Mouse (Mus musculus) kidney, postnatal 10 days (tissue): ENCODE data around the gene Slc25a28.

Source experiments
- DNase-seq: peaks from one replicate; pipeline ENCODE4 v3.0.0; 2021; ENCODE audit warnings: mixed read lengths

Slc25a28 gene

GRCm38 (mm10) chr19:43674730-43675524 lies at the start of gene Slc25a28:
Gene Slc25a28, minus strand, starts transcription at chr19:43674881.
- DNase-seq: peak; percentile 99

DNA sequence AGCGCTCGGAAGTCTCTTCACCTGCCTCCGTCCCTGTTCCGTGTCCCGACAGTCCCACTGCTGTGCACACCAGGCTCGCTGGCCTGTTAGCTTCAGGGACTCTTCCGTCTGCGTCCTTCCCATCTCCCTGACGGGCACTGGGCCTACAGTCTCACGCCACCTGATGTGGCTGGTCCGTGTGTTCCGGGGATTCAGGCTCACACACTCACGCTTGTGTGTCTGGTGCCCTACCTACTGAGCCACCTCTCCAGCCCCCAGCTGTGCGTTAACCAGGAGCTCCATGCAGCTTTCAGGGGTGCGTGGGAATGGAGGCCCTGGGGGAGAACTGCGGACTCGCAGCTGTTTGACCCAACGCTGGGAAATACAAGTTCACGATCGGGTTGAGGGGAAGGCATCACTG lies 49.5 kb upstream of the Slc25a28 start:
- DNase-seq: no peak

GRCm38 (mm10) chr19:43723501-43723900 lies 48.8 kb upstream of the Slc25a28 start:
- no peak for DNase-seq

DNA sequence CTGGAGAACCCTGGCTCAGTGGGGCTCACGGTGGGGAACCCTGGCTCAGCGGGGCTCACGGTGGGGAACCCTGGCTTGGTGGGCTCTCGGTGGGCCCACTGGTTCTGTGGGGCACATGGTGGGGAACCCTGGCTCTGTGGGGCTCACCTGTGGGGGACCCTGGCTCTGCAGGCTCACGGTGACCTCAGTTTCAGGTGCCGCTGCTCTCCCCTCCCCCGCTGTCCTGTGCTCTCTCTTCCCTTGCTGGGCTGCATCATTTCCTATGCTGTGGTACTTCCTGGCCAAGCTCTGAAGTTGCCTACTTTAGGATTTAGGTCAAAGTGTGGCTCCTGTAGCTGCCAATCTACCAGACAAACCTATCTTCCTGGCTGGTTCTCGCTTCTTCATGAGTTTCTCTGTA lies 48.2 kb upstream of the Slc25a28 start:
- no peak for DNase-seq

DNA sequence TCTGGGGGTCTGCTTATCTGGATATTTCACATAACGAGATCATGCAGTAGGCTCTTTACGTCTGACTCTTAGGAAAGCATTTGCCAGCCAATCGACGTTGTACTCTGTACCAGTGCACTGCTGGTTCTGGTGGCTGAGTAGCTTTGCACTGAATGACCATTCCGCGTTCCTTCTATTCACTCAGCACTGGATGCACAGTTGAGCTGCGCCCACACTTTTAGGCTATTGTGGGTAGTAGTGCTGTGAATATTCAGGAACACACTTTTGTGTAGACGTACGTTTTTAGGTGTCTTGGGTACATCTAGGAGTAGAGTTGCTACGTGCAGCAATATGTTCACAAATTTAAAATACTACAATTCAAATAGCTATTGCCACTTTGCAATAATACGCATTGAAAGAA lies 45.4 kb upstream of the Slc25a28 start:
- no peak for DNase-seq

GRCm38 (mm10) chr19:43711971-43712370 lies 37.3 kb upstream of the Slc25a28 start:
- no peak for DNase-seq

DNA sequence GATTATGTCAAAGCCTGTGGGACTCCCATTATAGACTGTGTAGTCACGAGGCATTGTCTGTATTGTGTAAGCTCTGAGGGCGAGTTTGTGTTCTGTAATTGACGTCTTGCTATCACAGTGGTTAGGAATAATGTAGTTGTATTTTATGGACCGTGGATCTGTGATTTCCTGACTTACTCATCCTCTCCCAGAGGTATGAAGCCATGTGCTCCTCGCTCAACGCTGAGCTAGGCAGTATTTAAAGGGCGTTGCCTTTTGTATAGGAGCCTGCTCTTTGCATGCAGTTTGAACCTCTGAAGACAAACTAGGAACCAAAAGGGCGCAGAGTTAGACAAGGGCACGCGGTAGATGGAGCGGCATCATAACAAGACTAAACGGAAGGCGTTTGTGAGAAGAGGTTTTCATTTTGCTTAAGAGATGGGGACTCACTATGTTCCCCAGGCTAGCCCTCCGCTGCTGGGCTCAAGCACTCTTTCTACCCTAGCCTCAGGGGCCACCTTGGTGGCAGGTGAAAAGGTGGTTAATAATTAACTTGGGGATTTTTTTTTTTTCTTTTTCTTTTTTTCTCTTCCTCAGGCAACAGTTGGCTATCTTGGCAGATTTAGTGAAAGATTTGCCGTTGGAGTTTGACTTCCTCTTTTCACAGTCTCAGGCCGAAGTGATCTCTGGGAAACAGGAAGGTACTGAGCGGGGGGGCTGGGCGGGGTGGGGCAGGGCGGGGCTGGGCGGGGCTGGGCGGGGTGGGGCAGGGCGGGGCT lies 36.7 kb upstream of the Slc25a28 start:
- DNase-seq: no peak

- no peak for DNase-seq
These were observed 34.6 kb upstream of the Slc25a28 start for GRCm38 (mm10) chr19:43709317-43709716.

DNA sequence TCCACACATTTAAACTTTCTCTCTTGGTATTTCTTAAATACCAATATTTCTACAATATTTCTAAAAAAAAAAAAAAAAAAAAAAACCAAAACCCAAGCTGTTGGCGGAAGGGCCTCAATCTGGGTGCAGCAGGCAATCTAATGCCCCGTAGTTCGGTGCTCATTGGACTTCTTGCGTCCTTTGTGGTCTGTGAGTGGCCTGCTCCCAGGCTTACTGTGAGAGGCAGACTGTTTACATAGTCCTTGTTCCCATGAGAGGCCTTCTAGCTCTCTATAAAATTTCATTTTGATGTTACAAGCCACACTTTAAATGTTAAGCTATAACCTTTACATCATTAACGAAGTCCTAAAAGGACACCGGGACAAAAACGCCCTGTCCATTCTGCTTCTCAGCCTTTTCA lies 33.5 kb upstream of the Slc25a28 start:
- no peak for DNase-seq

DNA sequence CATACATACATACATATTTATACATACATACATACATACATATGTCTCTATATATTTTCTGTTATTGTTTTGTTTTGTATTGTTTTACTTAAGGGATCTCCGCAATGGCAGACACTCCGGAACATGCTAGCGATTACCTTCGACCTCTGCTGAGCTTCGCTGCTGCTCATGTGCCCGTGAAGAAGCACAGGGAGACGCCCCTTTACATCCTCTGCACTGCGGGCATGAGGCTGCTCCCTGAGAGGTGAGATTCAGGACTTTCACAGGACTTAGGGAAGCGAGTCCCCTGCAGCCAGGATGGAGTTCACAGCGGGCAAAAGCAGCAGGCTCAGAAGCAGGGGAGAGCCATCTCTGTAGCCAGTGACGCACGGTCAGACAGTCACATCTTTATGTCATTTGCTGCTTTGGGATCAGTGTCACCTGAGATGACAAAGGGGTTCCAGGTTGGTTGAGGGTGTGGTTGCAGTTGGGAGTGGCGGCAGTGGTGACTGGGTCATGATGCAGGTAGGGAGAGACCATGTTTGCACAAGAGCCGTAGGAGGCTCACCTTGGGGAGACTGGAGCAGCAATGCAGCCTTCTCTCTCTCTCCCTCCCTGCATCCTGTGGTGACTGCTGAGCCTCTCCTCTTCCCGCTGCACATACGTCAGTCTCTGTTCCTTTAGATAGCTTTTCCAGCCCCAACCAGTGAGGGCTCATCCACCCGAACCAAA lies 30.3 kb upstream of the Slc25a28 start:
- DNase-seq: no peak

GRCm38 (mm10) chr19:43704211-43704610 lies 29.5 kb upstream of the Slc25a28 start:
- DNase-seq: no peak

DNA sequence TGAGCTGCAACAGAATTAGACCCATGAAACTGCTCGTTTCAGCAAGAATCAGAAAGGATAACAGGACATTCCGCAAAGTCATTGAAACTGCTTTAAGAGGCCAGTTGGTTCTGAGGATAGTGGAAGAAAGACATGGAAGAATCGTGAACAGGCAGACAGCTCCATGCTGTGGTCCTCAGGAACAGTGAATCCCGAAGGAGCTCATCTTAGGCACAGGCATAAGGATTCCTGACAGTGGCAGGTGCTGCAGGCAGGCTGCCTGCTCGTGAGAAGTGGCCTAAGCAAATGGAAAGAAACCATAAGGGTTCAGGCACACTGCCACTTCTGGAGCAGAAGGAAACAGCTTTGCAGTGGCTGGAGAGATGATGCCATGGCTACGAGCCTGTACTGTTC lies 25.1 kb upstream of the Slc25a28 start:
- no peak for DNase-seq

DNA sequence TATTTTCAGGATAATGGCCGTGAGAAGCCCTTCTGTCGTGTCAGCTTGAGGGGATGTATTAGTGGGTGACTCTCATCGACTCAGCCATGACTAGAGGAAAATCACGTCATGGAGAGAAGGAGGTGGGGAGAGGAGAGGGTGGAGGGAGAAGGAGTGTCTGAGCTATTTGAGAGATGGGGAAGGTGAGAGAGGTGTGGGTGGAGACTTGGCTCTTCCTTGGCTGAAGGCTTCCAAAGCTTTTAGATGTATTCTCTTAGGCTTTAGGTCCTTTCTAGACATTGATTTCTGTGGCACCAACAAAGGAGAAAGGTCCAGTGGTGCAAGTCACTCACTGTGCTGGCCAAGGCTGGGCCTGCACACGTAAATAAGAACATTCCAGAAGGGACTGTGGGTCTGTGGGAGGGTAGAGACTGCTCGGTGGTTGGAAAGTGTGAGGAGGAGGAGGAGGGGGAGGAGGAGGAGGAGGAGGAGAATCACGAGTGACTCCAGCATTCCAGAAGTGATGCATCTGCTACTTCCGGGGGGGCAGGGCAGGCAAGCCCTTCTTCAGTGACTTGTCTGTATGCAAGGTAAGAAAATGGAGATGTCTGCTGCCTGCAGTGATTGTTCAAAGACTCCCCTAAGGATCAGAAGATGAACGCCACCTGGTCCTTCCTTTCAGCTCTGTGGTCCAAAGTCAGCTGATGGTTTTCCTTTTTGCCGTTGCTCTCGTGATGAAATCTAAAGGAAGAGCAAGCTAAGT lies 24.5 kb upstream of the Slc25a28 start:
- no peak for DNase-seq

DNA sequence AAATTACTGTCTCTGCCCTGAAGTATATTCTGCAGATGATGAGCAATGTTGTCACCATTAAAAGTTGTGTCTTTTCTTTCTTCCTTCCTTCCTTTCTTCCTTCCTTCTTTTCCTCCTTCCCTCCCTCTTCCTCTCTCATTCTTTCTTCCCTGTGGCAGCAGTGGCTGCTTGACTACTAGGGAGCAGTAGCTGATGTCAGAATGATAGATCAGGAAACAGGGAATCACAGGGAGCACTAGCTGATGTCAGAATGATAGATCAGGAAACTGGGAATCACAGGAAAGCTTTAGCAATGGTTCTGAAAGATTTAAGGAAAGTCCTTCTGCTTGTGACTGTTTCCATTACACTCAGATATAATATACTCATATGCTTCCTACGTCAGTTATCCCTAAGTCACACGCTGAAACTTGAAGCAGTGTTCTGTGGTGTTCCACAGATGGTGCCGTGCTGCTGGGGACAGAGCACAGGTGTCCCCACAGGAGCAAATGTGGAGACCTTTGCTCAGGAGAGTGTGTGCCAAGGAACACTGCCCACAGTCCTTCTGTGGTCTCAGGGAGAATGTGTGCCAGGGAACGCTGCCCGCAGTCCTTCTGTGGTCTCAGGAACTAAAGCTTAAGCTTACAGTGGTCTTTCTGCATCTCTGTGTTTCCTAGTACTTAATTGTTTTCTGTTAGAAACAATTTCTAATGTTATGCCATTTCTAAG lies 23.1 kb upstream of the Slc25a28 start:
- no peak for DNase-seq

- no peak for DNase-seq
These were observed 20.9 kb upstream of the Slc25a28 start for GRCm38 (mm10) chr19:43695514-43695964.

- no peak for DNase-seq
These were observed 18.1 kb upstream of the Slc25a28 start for GRCm38 (mm10) chr19:43692815-43693214.

GRCm38 (mm10) chr19:43689419-43690246 lies 15.0 kb upstream of the Slc25a28 start, which contains the start of gene Entpd7:
Gene Entpd7, plus strand, starts transcription at chr19:43689672.
- DNase-seq: peak; percentile 97

- no peak for DNase-seq
These were observed 6.9 kb upstream of the Slc25a28 start for GRCm38 (mm10) chr19:43681541-43681940.

DNA sequence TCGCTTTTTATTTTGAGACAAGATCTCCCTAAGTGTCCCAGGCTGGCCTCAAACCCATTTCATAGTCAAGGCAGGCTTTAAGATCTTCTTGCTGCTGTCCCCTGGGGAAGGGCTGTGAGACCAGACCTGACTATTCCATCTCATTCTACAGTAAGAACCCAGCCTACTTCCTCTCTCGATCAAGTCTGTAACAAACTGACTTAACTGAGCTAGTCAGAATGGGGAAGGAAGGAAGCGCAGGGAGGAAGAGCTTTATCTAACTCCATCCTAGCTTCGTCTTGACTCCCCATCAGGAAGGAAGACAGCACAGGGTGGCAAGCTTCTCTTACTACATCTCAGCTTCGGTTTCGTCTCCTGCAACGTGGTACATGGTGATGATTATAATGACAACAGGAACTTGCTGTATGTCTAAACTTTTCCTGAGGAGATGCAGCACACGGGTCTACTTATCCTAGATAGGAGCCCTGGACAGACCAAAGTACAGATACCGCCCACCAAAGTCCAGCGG lies 4.8 kb upstream of the Slc25a28 start:
- no peak for DNase-seq

DNA sequence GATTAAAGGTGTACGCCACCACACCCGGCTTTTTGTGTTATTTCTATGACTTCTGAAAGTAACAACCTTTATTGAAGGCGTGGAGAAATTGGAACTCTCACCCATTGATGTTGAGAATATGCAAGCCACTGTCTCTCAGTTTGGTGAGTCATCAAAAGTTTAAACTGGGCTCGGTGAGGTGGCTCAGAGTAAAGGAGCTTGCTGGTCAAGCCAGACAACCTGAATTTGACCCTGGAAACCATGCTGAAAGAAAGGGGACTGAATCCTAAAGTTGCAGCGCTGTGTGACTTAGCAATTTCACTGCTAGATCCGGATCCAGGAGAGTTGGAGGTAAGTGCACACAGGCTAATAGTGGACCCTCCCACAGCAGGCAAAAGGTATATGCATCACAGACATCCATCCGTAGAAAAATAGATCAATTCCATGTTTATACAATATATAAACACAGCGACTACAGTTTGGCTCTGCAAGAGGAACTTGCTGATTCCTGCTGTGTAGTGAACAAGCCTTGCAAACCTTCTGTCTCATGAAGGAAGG lies 3.9 kb upstream of the Slc25a28 start:
- DNase-seq: no peak
